28 mouse cellular contexts compared by ENCODE assay signal in genomic region chr9:62325965-62326364, GRCm38 (mm10). TPM values are rescaled to one million over a fixed set of nuclear protein-coding genes. Genes with fewer than 3 reads are reported as not detected.
DNase-seq lines count a peak whose midpoint lies in the region; ATAC-seq and TF ChIP-seq lines count a peak whose summit lies in the region.
"Had no signal": no experiment of that assay in that cellular context is flagged by ENCODE, and none has a peak within 500 bp of the region (broad histone marks: within the 10 kb centered on the region; RNA-seq: fewer than 3 reads in every experiment).

No protein-coding gene starts in this region.

- H3K9me3 ChIP-seq in hindbrain, postnatal 0 days (ENCODE audit: low read length), result no peaks in the 10 kb centered on the region; the same call in 1 of the 2 replicates
- H3K9me3 ChIP-seq in hindbrain, embryonic 11.5 days (ENCODE audit: control insufficient read depth, low read length), result no peaks in the 10 kb centered on the region
- H3K9me3 ChIP-seq in midbrain, postnatal 0 days (ENCODE audit: low read length), result 0 out of 2 replicates have a peak, but pooled peaks cover 3% of the 10 kb centered on the region
- no peaks in the 10 kb centered on the region for H3K9me3 ChIP-seq in midbrain, embryonic 16.5 days (replicated peaks; ENCODE audit: control insufficient read depth, low read length, poor library complexity, severe bottlenecking)
- no peaks in the 10 kb centered on the region for H3K9me3 ChIP-seq in MEL (replicated peaks; ENCODE audit: insufficient read depth, low read length)
- H3K9me3 ChIP-seq: embryonic facial prominence, embryonic 12.5 days; forebrain, embryonic 15.5 days; hindbrain, embryonic 15.5 days; liver, embryonic 13.5 days had no signal

- no peaks in the 10 kb centered on the region for H3K79me2 ChIP-seq in MEL (ENCODE audit: control insufficient read depth, insufficient read depth, low read length, poor library complexity)

- H3K4me2 ChIP-seq in hindbrain, postnatal 0 days (ENCODE audit: low read depth, low read length), result no peak overlapping the region
- no peak overlapping the region for H3K4me2 ChIP-seq in hindbrain, embryonic 11.5 days (replicated peaks; ENCODE audit: low read depth, low read length)
- H3K4me2 ChIP-seq in midbrain, postnatal 0 days (ENCODE audit: low read depth, low read length, poor library complexity, severe bottlenecking), result no peak overlapping the region
- no peak overlapping the region for H3K4me2 ChIP-seq in midbrain, embryonic 16.5 days (ENCODE audit: low read length)
- H3K4me2 ChIP-seq: embryonic facial prominence, embryonic 12.5 days; forebrain, embryonic 15.5 days; heart, embryonic 12.5 days; hindbrain, embryonic 15.5 days; liver, embryonic 13.5 days had no signal

- TF ChIP-seq CTCF in hindbrain, postnatal 0 days (IDR thresholded peaks at IDR 0.05; ENCODE audit: low read depth), result peak; percentile 39
- peak; percentile 13; the same call in 1 of the 2 replicates for TF ChIP-seq CTCF in midbrain, postnatal 0 days (IDR thresholded peaks at IDR 0.05)
- peak; percentile 13 to 26 (median 16); a peak in 1 of 6 replicates for TF ChIP-seq CTCF in MEL (IDR thresholded peaks at IDR 0.05 in 2 of 3, conservative IDR thresholded peaks at IDR 0.05 in 1 of 3; ENCODE audit: control insufficient read depth in 1 of 3, insufficient read depth in 1 of 3, low read depth in 2 of 3, low read length in 3 of 3, poor library complexity in 1 of 3, severe bottlenecking in 1 of 3)

- no peak for TF ChIP-seq EP300 in MEL (IDR thresholded peaks at IDR 0.05; ENCODE audit: low read depth in 1 of 2, low read length in 2 of 2)

- no peak overlapping the region for H3K4me3 ChIP-seq in hindbrain, postnatal 0 days (ENCODE audit: low read length)
- H3K4me3 ChIP-seq in hindbrain, embryonic 11.5 days (ENCODE audit: low read depth, low read length), result no peak overlapping the region
- H3K4me3 ChIP-seq in midbrain, postnatal 0 days (ENCODE audit: low read depth, low read length), result no peak overlapping the region
- no peak overlapping the region for H3K4me3 ChIP-seq in midbrain, embryonic 16.5 days (ENCODE audit: low read depth, low read length)
- H3K4me3 ChIP-seq in MEL (ENCODE audit: control insufficient read depth in 1 of 2, insufficient read depth in 1 of 2, low read depth in 2 of 2, low read length in 2 of 2), result no peak overlapping the region
- H3K4me3 ChIP-seq: embryonic facial prominence, embryonic 12.5 days; erythroblast, embryonic 14.5 days; forebrain, embryonic 15.5 days; heart, embryonic 12.5 days; hindbrain, embryonic 15.5 days; liver, embryonic 13.5 days had no signal

- DNase-seq in hindbrain, postnatal 0 days (ENCODE audit: low spot score), result no peak
- DNase-seq in hindbrain, embryonic 11.5 days (ENCODE audit: low spot score), result no peak
- DNase-seq in midbrain, postnatal 0 days (ENCODE audit: low spot score), result no peak
- DNase-seq in MEL (ENCODE audit: low read depth, low spot score), result no peak
- DNase-seq in naive thymus-derived CD4-positive, alpha-beta T cell, adult 2 months (ENCODE audit: low read depth), result peak; percentile 35
- no peak for DNase-seq in gastrocnemius, postnatal 14 days
- DNase-seq: adrenal gland, postnatal 10 days; cerebellum, adult 9-11 months; heart, postnatal 36 days; kidney, adult 18-20 months; kidney, postnatal 10 days; layer of hippocampus, adult 9-11 months; liver, embryonic 13.5 days; midbrain, embryonic 14.5 days had no signal

- no peak for TF ChIP-seq RAD21 in MEL (IDR thresholded peaks at IDR 0.05; ENCODE audit: low read depth, low read length)

- intact Hi-C loops in gastrocnemius, postnatal 14 days (cut with DNase I; ENCODE audit: low total_unique reads), result no loop called here

- ATAC-seq in hindbrain, postnatal 0 days, result no peak
- ATAC-seq in hindbrain, embryonic 11.5 days (ENCODE audit: low FRiP score), result no peak
- no peak for ATAC-seq in midbrain, postnatal 0 days (ENCODE audit: low FRiP score)
- no peak for ATAC-seq in midbrain, embryonic 16.5 days
- ATAC-seq in megakaryocyte-erythroid progenitor cell, adult 5-6 weeks (replicated peaks; ENCODE audit: low FRiP score, low TSS enrichment, poor library complexity, severe bottlenecking), result no peak
- ATAC-seq: activated CD4-positive, CD25-positive, alpha-beta regulatory T cell, adult 4 months; forebrain, embryonic 15.5 days had no signal

- H3K36me3 ChIP-seq in hindbrain, postnatal 0 days (ENCODE audit: insufficient read depth, low read length), result no peaks in the 10 kb centered on the region
- H3K36me3 ChIP-seq in hindbrain, embryonic 11.5 days (ENCODE audit: control insufficient read depth, insufficient read depth, low read length), result no peaks in the 10 kb centered on the region
- no peaks in the 10 kb centered on the region for H3K36me3 ChIP-seq in midbrain, postnatal 0 days (ENCODE audit: insufficient read depth, low read length)
- H3K36me3 ChIP-seq in midbrain, embryonic 16.5 days (ENCODE audit: control insufficient read depth, insufficient read depth, low read length), result no peaks in the 10 kb centered on the region
- peaks cover 0 to 2% of the 10 kb centered on the region in 2 experiments; a peak in 2 of 4 replicates for H3K36me3 ChIP-seq in MEL (ENCODE audit: control insufficient read depth in 1 of 2, insufficient read depth in 2 of 2, low read length in 2 of 2)
- H3K36me3 ChIP-seq: embryonic facial prominence, embryonic 12.5 days; forebrain, embryonic 15.5 days; heart, embryonic 12.5 days; hindbrain, embryonic 15.5 days; liver, embryonic 13.5 days had no signal

- H3K27me3 ChIP-seq in hindbrain, postnatal 0 days (ENCODE audit: insufficient read depth, low read length), result no peaks in the 10 kb centered on the region
- H3K27me3 ChIP-seq in hindbrain, embryonic 11.5 days (ENCODE audit: control insufficient read depth, insufficient read depth, low read length), result no peaks in the 10 kb centered on the region
- no peaks in the 10 kb centered on the region for H3K27me3 ChIP-seq in midbrain, postnatal 0 days (ENCODE audit: insufficient read depth, low read length)
- H3K27me3 ChIP-seq in midbrain, embryonic 16.5 days (ENCODE audit: control insufficient read depth, insufficient read depth, low read depth, low read length), result no peaks in the 10 kb centered on the region
- peaks cover 0 to 1% of the 10 kb centered on the region in 2 experiments; a peak in 2 of 4 replicates for H3K27me3 ChIP-seq in MEL (ENCODE audit: control insufficient read depth in 1 of 2, insufficient read depth in 2 of 2, low read length in 2 of 2)
- H3K27me3 ChIP-seq: embryonic facial prominence, embryonic 12.5 days; forebrain, embryonic 15.5 days; heart, embryonic 12.5 days; hindbrain, embryonic 15.5 days; liver, embryonic 13.5 days had no signal

- no peaks in the 10 kb centered on the region for H3K4me1 ChIP-seq in hindbrain, postnatal 0 days (ENCODE audit: insufficient read depth, low read length)
- no peaks in the 10 kb centered on the region for H3K4me1 ChIP-seq in hindbrain, embryonic 11.5 days (replicated peaks; ENCODE audit: control insufficient read depth, insufficient read depth, low read length)
- H3K4me1 ChIP-seq in midbrain, postnatal 0 days (ENCODE audit: insufficient read depth, low read length), result no peaks in the 10 kb centered on the region
- no peaks in the 10 kb centered on the region for H3K4me1 ChIP-seq in midbrain, embryonic 16.5 days (ENCODE audit: control insufficient read depth, insufficient read depth, low read length)
- no peaks in the 10 kb centered on the region for H3K4me1 ChIP-seq in MEL (ENCODE audit: control insufficient read depth in 1 of 2, insufficient read depth in 2 of 2, low read length in 2 of 2)
- H3K4me1 ChIP-seq: embryonic facial prominence, embryonic 12.5 days; forebrain, embryonic 15.5 days; heart, embryonic 12.5 days; hindbrain, embryonic 15.5 days; liver, embryonic 13.5 days had no signal

- H3K27ac ChIP-seq in hindbrain, postnatal 0 days, result no peak overlapping the region
- no peak overlapping the region for H3K27ac ChIP-seq in hindbrain, embryonic 11.5 days (ENCODE audit: low read depth, low read length)
- no peak overlapping the region for H3K27ac ChIP-seq in midbrain, postnatal 0 days (ENCODE audit: low read depth, low read length)
- H3K27ac ChIP-seq in midbrain, embryonic 16.5 days (ENCODE audit: low read length), result no peak overlapping the region
- no peak overlapping the region for H3K27ac ChIP-seq in MEL (ENCODE audit: control insufficient read depth, low read depth, low read length)
- H3K27ac ChIP-seq: embryonic facial prominence, embryonic 12.5 days; forebrain, embryonic 15.5 days; hindbrain, embryonic 15.5 days; liver, embryonic 13.5 days had no signal

- 76% methylated on average over 3 of the region's 3 CpGs for WGBS in hindbrain, postnatal 0 days
- WGBS in hindbrain, embryonic 11.5 days, result 71% methylated on average over 3 of the region's 3 CpGs
- WGBS in midbrain, postnatal 0 days, result 83% methylated on average over 3 of the region's 3 CpGs
- WGBS in midbrain, embryonic 16.5 days, result 82% methylated on average over 3 of the region's 3 CpGs

- no peak for TF ChIP-seq POLR2A in MEL (IDR thresholded peaks at IDR 0.05; ENCODE audit: control insufficient read depth in 1 of 2, insufficient read depth in 1 of 2, low read depth in 1 of 2, low read length in 2 of 2, poor library complexity in 1 of 2)

- no peak overlapping the region for H3K9ac ChIP-seq in hindbrain, postnatal 0 days (replicated peaks; ENCODE audit: low read length)
- H3K9ac ChIP-seq in hindbrain, embryonic 11.5 days (ENCODE audit: low read depth, low read length), result no peak overlapping the region
- no peak overlapping the region for H3K9ac ChIP-seq in midbrain, postnatal 0 days (replicated peaks; ENCODE audit: low read length, poor library complexity, severe bottlenecking)
- no peak overlapping the region for H3K9ac ChIP-seq in midbrain, embryonic 16.5 days (ENCODE audit: low read depth, low read length)
- no peak overlapping the region for H3K9ac ChIP-seq in MEL (ENCODE audit: control insufficient read depth, low read depth, low read length, poor library complexity, severe bottlenecking)
- H3K9ac ChIP-seq: embryonic facial prominence, embryonic 12.5 days; forebrain, embryonic 15.5 days; heart, embryonic 12.5 days; hindbrain, embryonic 15.5 days; liver, embryonic 13.5 days had no signal

RNA-seq across cellular contexts. Expression of gene Anp32a, which starts 15.1 kb away (rescaled TPM):
- 50.7 and 57.2 TPM in 2 replicates for total RNA-seq in hindbrain, postnatal 0 days (2014; rRNA removed)
- 112 and 116 TPM in 2 replicates for polyA plus RNA-seq in hindbrain, postnatal 0 days (2015; fragmentation: Nextera tagmentation; extraction: Ambion mirVana)
- 220 and 221 TPM in 2 replicates for polyA plus RNA-seq in hindbrain, embryonic 11.5 days (2014; fragmentation: Nextera tagmentation; extraction: Ambion mirVana)
- total RNA-seq in midbrain, postnatal 0 days (2014; rRNA removed), result 88.8 and 114 TPM in 2 replicates
- 60.5 and 76.2 TPM in 2 replicates for polyA plus RNA-seq in midbrain, postnatal 0 days (2015; fragmentation: Nextera tagmentation; extraction: Ambion mirVana)
- polyA plus RNA-seq in midbrain, embryonic 16.5 days (2015; fragmentation: Nextera tagmentation; extraction: Ambion mirVana), result 107 and 117 TPM in 2 replicates
- total RNA-seq in MEL (2012; rRNA removed), result 182 and 205 TPM in 2 replicates
- 100 to 1,000 TPM; 362 to 516 TPM for polyA plus RNA-seq in MEL (2012; ENCODE audit: insufficient read depth in 1 of 2, insufficient read length in 2 of 2, low read depth in 1 of 2, low replicate concordance in 2 of 2, missing spikeins in 1 of 2)
- total RNA-seq in megakaryocyte-erythroid progenitor cell, adult 5-6 weeks (2014; fragmentation: Nextera tagmentation), result 205 and 266 TPM in 2 replicates
- total RNA-seq in megakaryocyte-erythroid progenitor cell, adult 5-6 weeks (2017), result 606 and 1,097 TPM in 2 replicates
- total RNA-seq in gastrocnemius, postnatal 14 days (2021), result 10 to 100 TPM; 73.6 to 76.9 TPM

RNA-seq across cellular contexts. Expression of gene Spesp1, which starts 44.0 kb away (rescaled TPM):
- total RNA-seq in hindbrain, postnatal 0 days (2014; rRNA removed), result not detected in 2 replicates
- polyA plus RNA-seq in hindbrain, postnatal 0 days (2015; fragmentation: Nextera tagmentation; extraction: Ambion mirVana), result not detected in 2 replicates
- not detected in 2 replicates for polyA plus RNA-seq in hindbrain, embryonic 11.5 days (2014; fragmentation: Nextera tagmentation; extraction: Ambion mirVana)
- total RNA-seq in midbrain, postnatal 0 days (2014; rRNA removed), result not detected in 2 replicates
- not detected in 2 replicates for polyA plus RNA-seq in midbrain, postnatal 0 days (2015; fragmentation: Nextera tagmentation; extraction: Ambion mirVana)
- polyA plus RNA-seq in midbrain, embryonic 16.5 days (2015; fragmentation: Nextera tagmentation; extraction: Ambion mirVana), result not detected in 2 replicates
- not detected in 2 replicates for total RNA-seq in MEL (2012; rRNA removed)
- polyA plus RNA-seq in MEL (2012; ENCODE audit: insufficient read depth in 1 of 2, insufficient read length in 2 of 2, low read depth in 1 of 2, low replicate concordance in 2 of 2, missing spikeins in 1 of 2), result not detected
- not detected in 2 replicates for total RNA-seq in megakaryocyte-erythroid progenitor cell, adult 5-6 weeks (2014; fragmentation: Nextera tagmentation)
- not detected in 2 replicates for total RNA-seq in megakaryocyte-erythroid progenitor cell, adult 5-6 weeks (2017)
- not detected for total RNA-seq in gastrocnemius, postnatal 14 days (2021)
- total RNA-seq: adrenal gland, postnatal 10 days; heart, postnatal 36 days; megakaryocyte, adult 5-6 weeks; neutrophil, adult 5-6 weeks had no signal
- polyA plus RNA-seq: activated CD4-positive, CD25-positive, alpha-beta regulatory T cell, adult 4 months; brain, embryonic 14.5 days; cortical plate, adult 2 months; embryonic facial prominence, embryonic 12.5 days; erythroblast, embryonic 14.5 days; forebrain, embryonic 15.5 days; heart, embryonic 12.5 days; hindbrain, embryonic 15.5 days; limb, embryonic 11.5 days; liver, embryonic 13.5 days; lung, embryonic 16.5 days; midbrain, embryonic 14.5 days had no signal
